Mouse (Mus musculus) CH12.LX (cell line): ENCODE data around the gene Gna11. TPM values are rescaled to one million over a fixed set of nuclear protein-coding genes. Genes with fewer than 3 reads are reported as not detected.

Experiments used
- DNase-seq: peaks from one replicate; pipeline ENCODE4 v3.0.0-alpha.2; 2013; ENCODE audit errors: extremely low read depth
- H3K27ac ChIP-seq: 2 replicates; pipeline ENCODE4 v1.5.1; 2012; ENCODE audit warnings: low read depth, mild to moderate bottlenecking, control low read depth, moderate library complexity; ENCODE audit not compliant: insufficient read depth
- H3K27me3 ChIP-seq: replicated peaks from 2 replicates; pipeline ENCODE3; 2012; ENCODE audit warnings: inconsistent platforms
- H3K36me3 ChIP-seq, 2 experiments: replicated peaks in 1 of 2; 2 replicates each; pipeline versions ENCODE3 to v1.6.1; 2012; ENCODE audit warnings: inconsistent platforms in 1 of 2, low read length in 1 of 2, mild to moderate bottlenecking in 1 of 2, mixed read lengths in 1 of 2, moderate library complexity in 1 of 2; ENCODE audit not compliant: control insufficient read depth in 1 of 2, insufficient read depth in 1 of 2
- H3K4me1 ChIP-seq, 2 experiments: 2 replicates each; pipeline ENCODE4 v1.6.1; 2012; ENCODE audit warnings: inconsistent platforms in 1 of 2, moderate library complexity in 1 of 2; ENCODE audit not compliant: insufficient read depth in 2 of 2, control insufficient read depth in 1 of 2
- H3K4me2 ChIP-seq: 2 replicates; pipeline ENCODE4 v1.6.1; 2012; ENCODE audit warnings: low read depth, mild to moderate bottlenecking, control low read depth; ENCODE audit not compliant: poor library complexity, insufficient read depth, severe bottlenecking
- H3K4me3 ChIP-seq, 3 experiments: fragments of 150-350 bp in 1 of 3; sonication (generic) in 1 of 3; replicated peaks in 1 of 3; 2 replicates each; pipeline versions ENCODE3 to v1.5.1; 2011 to 2012; ENCODE audit warnings: low read depth in 2 of 3, low read length in 2 of 3, mild to moderate bottlenecking in 2 of 3, moderate library complexity in 2 of 3, control low read depth in 1 of 3, improper control_type of control experiment in 1 of 3, inconsistent platforms in 1 of 3, mixed read lengths in 1 of 3; ENCODE audit not compliant: poor library complexity in 1 of 3
- H3K79me2 ChIP-seq: replicated peaks from 2 replicates; pipeline ENCODE4 v1.6.1; 2012; ENCODE audit warnings: mild to moderate bottlenecking, moderate library complexity; ENCODE audit not compliant: control insufficient read depth, poor library complexity, insufficient read depth, severe bottlenecking; ENCODE audit errors: extremely low read depth
- H3K9ac ChIP-seq: 2 replicates; pipeline ENCODE4 v1.6.1; 2012; ENCODE audit warnings: low read depth, mild to moderate bottlenecking, control low read depth, moderate library complexity; ENCODE audit not compliant: insufficient read depth
- H3K9me3 ChIP-seq: replicated peaks from 2 replicates; pipeline ENCODE3; 2012; ENCODE audit warnings: low read length, inconsistent platforms, mixed read lengths
- CTCF ChIP-seq, 2 experiments: IDR thresholded peaks in 1 of 2; conservative IDR thresholded peaks in 1 of 2; 2 replicates each; pipeline ENCODE4 v1.5.1; 2011 to 2012; ENCODE audit warnings: low read depth in 2 of 2, low read length in 2 of 2, improper control_type of control experiment in 1 of 2, inconsistent platforms in 1 of 2, mild to moderate bottlenecking in 1 of 2, moderate library complexity in 1 of 2
- E2F4 ChIP-seq: IDR thresholded peaks from 2 replicates; pipeline ENCODE4 v1.6.1; 2011; ENCODE audit warnings: low read depth, low read length, improper control_type of control experiment; ENCODE audit not compliant: insufficient replicate concordance
- ELF1 ChIP-seq: IDR thresholded peaks from 2 replicates; pipeline ENCODE4 v1.6.1; 2014; ENCODE audit warnings: low read depth, mild to moderate bottlenecking, inconsistent platforms, low read length, improper control_type of control experiment
- EP300 ChIP-seq: IDR thresholded peaks from 2 replicates; pipeline ENCODE4 v1.6.1; 2011; ENCODE audit warnings: low read length, improper control_type of control experiment
- ETS1 ChIP-seq: conservative IDR thresholded peaks from 2 replicates; pipeline ENCODE4 v1.6.1; 2012; ENCODE audit warnings: low read depth, mild to moderate bottlenecking, inconsistent platforms, low read length, improper control_type of control experiment, moderate library complexity
- HCFC1 ChIP-seq: IDR thresholded peaks from 2 replicates; pipeline ENCODE4 v1.6.1; 2012; ENCODE audit warnings: low read depth, mild to moderate bottlenecking, inconsistent platforms, low read length, improper control_type of control experiment
- IRF4 ChIP-seq: IDR thresholded peaks from 2 replicates; pipeline ENCODE4 v1.6.1; 2014; ENCODE audit warnings: low read depth, mild to moderate bottlenecking, inconsistent platforms, low read length, improper control_type of control experiment
- JUN ChIP-seq: IDR thresholded peaks from 2 replicates; pipeline ENCODE4 v1.6.1; 2011; ENCODE audit warnings: low read depth, mild to moderate bottlenecking, low read length, improper control_type of control experiment, moderate library complexity; ENCODE audit not compliant: insufficient read depth
- JUND ChIP-seq: conservative IDR thresholded peaks from 2 replicates; pipeline ENCODE4 v1.6.1; 2011; ENCODE audit warnings: low read depth, low read length, improper control_type of control experiment
- MAFK ChIP-seq: IDR thresholded peaks from 2 replicates; pipeline ENCODE4 v1.6.1; 2011; ENCODE audit warnings: low read length, improper control_type of control experiment; ENCODE audit not compliant: insufficient replicate concordance
- MAX ChIP-seq: IDR thresholded peaks from 2 replicates; pipeline ENCODE4 v1.6.1; 2011; ENCODE audit warnings: low read length, improper control_type of control experiment
- MEF2A ChIP-seq: IDR thresholded peaks from 2 replicates; pipeline ENCODE4 v1.6.1; 2014; ENCODE audit warnings: low read depth, mild to moderate bottlenecking, inconsistent platforms, low read length, improper control_type of control experiment, borderline replicate concordance
- MXI1 ChIP-seq: IDR thresholded peaks from 2 replicates; pipeline ENCODE4 v1.6.1; 2011; ENCODE audit warnings: mild to moderate bottlenecking, low read depth, low read length, improper control_type of control experiment
- MYC ChIP-seq: IDR thresholded peaks from 2 replicates; pipeline ENCODE4 v1.6.1; 2011; ENCODE audit warnings: low read depth, mild to moderate bottlenecking, improper control_type of control experiment, low read length
- NRF1 ChIP-seq: IDR thresholded peaks from 2 replicates; pipeline ENCODE4 v1.6.1; 2014; ENCODE audit warnings: low read depth, mild to moderate bottlenecking, inconsistent platforms, low read length, improper control_type of control experiment, moderate library complexity
- PAX5 ChIP-seq: IDR thresholded peaks from 2 replicates; pipeline ENCODE4 v1.6.1; 2012; ENCODE audit warnings: low read length, inconsistent platforms, mixed read lengths
- POLR2A ChIP-seq: IDR thresholded peaks from 2 replicates; pipeline ENCODE4 v1.6.1; 2011; ENCODE audit warnings: low read depth, mild to moderate bottlenecking, improper control_type of control experiment, low read length
- POLR2AphosphoS2 ChIP-seq: IDR thresholded peaks from 2 replicates; pipeline ENCODE4 v1.6.1; 2011; ENCODE audit warnings: low read depth, low read length, improper control_type of control experiment
- RAD21 ChIP-seq: IDR thresholded peaks from 2 replicates; pipeline ENCODE4 v1.6.1; 2011; ENCODE audit warnings: low read depth, mild to moderate bottlenecking, low read length, improper control_type of control experiment, moderate library complexity
- RCOR1 ChIP-seq: conservative IDR thresholded peaks from 2 replicates; pipeline ENCODE4 v1.6.1; 2012; ENCODE audit warnings: low read depth, mild to moderate bottlenecking, inconsistent platforms, low read length, improper control_type of control experiment
- SIN3A ChIP-seq: IDR thresholded peaks from 2 replicates; pipeline ENCODE4 v1.6.1; 2012; ENCODE audit warnings: low read length, improper control_type of control experiment, inconsistent platforms
- SMC3 ChIP-seq: IDR thresholded peaks from 2 replicates; pipeline ENCODE4 v1.6.1; 2011; ENCODE audit warnings: low read depth, low read length, improper control_type of control experiment
- TCF12 ChIP-seq: IDR thresholded peaks from 2 replicates; pipeline ENCODE4 v1.6.1; 2014; ENCODE audit warnings: low read depth, mild to moderate bottlenecking, inconsistent platforms, low read length, improper control_type of control experiment
- UBTF ChIP-seq: IDR thresholded peaks from 2 replicates; pipeline ENCODE4 v1.6.1; 2012; ENCODE audit warnings: low read depth, mild to moderate bottlenecking, inconsistent platforms, low read length, improper control_type of control experiment, moderate library complexity
- USF1 ChIP-seq: IDR thresholded peaks from 2 replicates; pipeline ENCODE4 v1.6.1; 2014; ENCODE audit warnings: low read depth, mild to moderate bottlenecking, inconsistent platforms, low read length, improper control_type of control experiment
- USF2 ChIP-seq: conservative IDR thresholded peaks from 2 replicates; pipeline ENCODE4 v1.6.1; 2011; ENCODE audit warnings: low read depth, low read length, improper control_type of control experiment
- ZC3H11A ChIP-seq: IDR thresholded peaks from 2 replicates; pipeline ENCODE4 v1.6.1; 2012; ENCODE audit warnings: low read depth, mild to moderate bottlenecking, inconsistent platforms, low read length, improper control_type of control experiment
- ZKSCAN1 ChIP-seq: IDR thresholded peaks from 2 replicates; pipeline ENCODE4 v1.6.1; 2012; ENCODE audit warnings: low read depth, inconsistent platforms, low read length, improper control_type of control experiment, borderline replicate concordance
- ZMIZ1 ChIP-seq: IDR thresholded peaks from 2 replicates; pipeline ENCODE4 v1.6.1; 2012; ENCODE audit warnings: low read depth, mild to moderate bottlenecking, inconsistent platforms, low read length, improper control_type of control experiment
- dilution Hi-C: fragments of 300-500 bp; cut with MboI; formaldehyde crosslinking; loops from 2 replicates; pipeline ENCODE4 v1.14.3; 2020; ENCODE audit warnings: low sequenced_read_pairs; ENCODE audit not compliant: extremely low pct_unique_long_range_greater_than_20kb, extremely low pct_ligation_motif_present
- in situ Hi-C: fragments of 300-500 bp; cut with MboI; formaldehyde crosslinking; loops from 3 replicates; pipeline ENCODE4 v1.14.3; 2019; ENCODE audit warnings: low sequenced_read_pairs, low pct_ligation_motif_present, low pct_unique_long_range_greater_than_20kb, mixed read lengths
- polyA plus RNA-seq: library from polyadenylated mRNA; unstranded; fragments of >175 nt; gene quantifications from 2 replicates; pipeline ENCODE4 v1.2.1, GENCODE M21; 2012; ENCODE audit warnings: low read depth; ENCODE audit not compliant: insufficient read length
- total RNA-seq, 2 experiments: library from RNA; depleted of rRNA; stranded (reverse); fragments of 300-350 nt in 1 of 2; fragments of >200 nt in 1 of 2; gene quantifications; 2 replicates each; pipeline ENCODE4 v1.2.3; 2012 to 2014

The Gna11 gene
- total and polyA plus RNA-seq, 3 experiments, result 4.3 to 8.7 (median 7.2) TPM

DNA sequence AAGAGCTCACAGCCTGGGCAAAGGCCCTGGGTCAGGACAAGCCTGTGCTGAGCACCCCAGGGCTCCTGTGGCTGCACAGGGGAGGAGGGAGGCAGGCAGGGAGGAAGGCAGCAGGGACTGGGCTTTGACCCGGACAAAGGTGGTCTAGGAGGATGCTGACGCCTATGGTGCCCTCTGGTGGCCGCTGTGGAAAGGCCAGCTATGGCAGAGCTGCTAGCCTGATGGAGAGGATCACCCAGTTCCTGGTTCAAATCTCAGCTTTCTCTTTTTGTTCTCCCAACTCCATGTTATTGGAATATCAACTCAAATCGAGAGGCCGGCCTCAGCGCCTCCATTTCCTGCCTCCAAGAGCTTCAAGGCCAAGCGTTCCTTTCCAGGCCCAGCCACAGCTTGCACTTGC is 5.3 kb upstream of the Gna11 start:
- Histone ChIP-seq H3K4me1 (peaks cover 8 to 48% of the 10 kb centered on the region in 2 experiments), H3K9ac (no peak overlapping the region), H3K79me2 (no peaks in the 10 kb centered on the region), H3K27me3 (peaks cover 7% of the 10 kb centered on the region), H3K4me2 (no peak overlapping the region), H3K4me3 (no peak overlapping the region), H3K27ac (no peak overlapping the region), H3K9me3 (no peaks in the 10 kb centered on the region), H3K36me3 (no peaks in the 10 kb centered on the region)
- TF ChIP-seq RCOR1, result no peak
- TF ChIP-seq UBTF, result no peak
- TF ChIP-seq MAFK, result no peak
- TF ChIP-seq SMC3, result peak; percentile 64
- no peak for TF ChIP-seq ZMIZ1
- no peak for TF ChIP-seq USF1
- no peak for TF ChIP-seq POLR2A
- no peak for TF ChIP-seq NRF1
- no peak for TF ChIP-seq JUND
- no peak for TF ChIP-seq MEF2A
- TF ChIP-seq POLR2AphosphoS2, result no peak
- no peak for TF ChIP-seq PAX5
- no peak for TF ChIP-seq EP300
- TF ChIP-seq ZKSCAN1, result no peak
- no peak for TF ChIP-seq JUN
- no peak for TF ChIP-seq TCF12
- TF ChIP-seq E2F4, result no peak
- no peak for TF ChIP-seq IRF4
- no peak for TF ChIP-seq HCFC1
- peak; percentile 52 for TF ChIP-seq RAD21
- no peak for TF ChIP-seq ZC3H11A
- no peak for TF ChIP-seq SIN3A
- TF ChIP-seq MXI1, result no peak
- peak; percentile 74 to 81; a peak in 3 of 4 replicates for TF ChIP-seq CTCF (conservative IDR thresholded peaks at IDR 0.05 in 1 of 2, IDR thresholded peaks at IDR 0.05 in 1 of 2; ENCODE audit: low read depth in 2 of 2, low read length in 2 of 2)
- TF ChIP-seq ETS1, result no peak
- no peak for TF ChIP-seq MAX
- TF ChIP-seq ELF1, result peak; percentile 34; the same call in 1 of the 2 replicates
- no peak for TF ChIP-seq MYC
- TF ChIP-seq USF2, result no peak
- dilution Hi-C loops (no loop called here), in situ Hi-C loops (no loop called here)
- DNase-seq, result peak; percentile 76
